Mouse (Mus musculus) MEL (cell line): ENCODE data around the gene Gm37240.

Source experiments
- CHD2 ChIP-seq: IDR thresholded peaks from 2 replicates; pipeline ENCODE4 v1.6.1; 2011; ENCODE audit warnings: low read length, improper control_type of control experiment
- CTCF ChIP-seq, 3 experiments: IDR thresholded peaks in 2 of 3; conservative IDR thresholded peaks in 1 of 3; 2 replicates each; pipeline ENCODE4 v1.5.1; 2011 to 2012; ENCODE audit warnings: low read length in 3 of 3, low read depth in 2 of 3, mild to moderate bottlenecking in 2 of 3, improper control_type of control experiment in 1 of 3, inconsistent platforms in 1 of 3, mixed read lengths in 1 of 3, moderate library complexity in 1 of 3; ENCODE audit not compliant: control insufficient read depth in 1 of 3, insufficient read depth in 1 of 3, poor library complexity in 1 of 3, severe bottlenecking in 1 of 3
- E2F4 ChIP-seq: IDR thresholded peaks from 2 replicates; pipeline ENCODE4 v1.6.1; 2011; ENCODE audit warnings: low read depth, low read length, improper control_type of control experiment, borderline replicate concordance
- EP300 ChIP-seq, 2 experiments: IDR thresholded peaks; 2 replicates each; pipeline ENCODE4 v1.6.1; 2011; ENCODE audit warnings: improper control_type of control experiment in 2 of 2, low read length in 2 of 2, low read depth in 1 of 2, mild to moderate bottlenecking in 1 of 2
- JUND ChIP-seq: IDR thresholded peaks from 2 replicates; pipeline ENCODE4 v1.6.1; 2011; ENCODE audit warnings: low read depth, mild to moderate bottlenecking, improper control_type of control experiment, low read length
- MAX ChIP-seq: IDR thresholded peaks from 2 replicates; pipeline ENCODE4 v1.6.1; 2011; ENCODE audit warnings: low read length, improper control_type of control experiment
- NRF1 ChIP-seq: IDR thresholded peaks from 2 replicates; pipeline ENCODE4 v1.6.1; 2014; ENCODE audit warnings: low read depth, mild to moderate bottlenecking, inconsistent platforms, low read length, improper control_type of control experiment, moderate library complexity; ENCODE audit not compliant: poor library complexity, insufficient read depth, severe bottlenecking
- POLR2A ChIP-seq, 2 experiments: IDR thresholded peaks; 2 replicates each; pipeline ENCODE4 v1.6.1; 2011 to 2012; ENCODE audit warnings: low read length in 2 of 2, mild to moderate bottlenecking in 2 of 2, control low read depth in 1 of 2, improper control_type of control experiment in 1 of 2, low read depth in 1 of 2, moderate library complexity in 1 of 2; ENCODE audit not compliant: control insufficient read depth in 1 of 2, insufficient read depth in 1 of 2, poor library complexity in 1 of 2
- POLR2AphosphoS5 ChIP-seq: IDR thresholded peaks from 2 replicates; pipeline ENCODE4 v1.6.1; 2012; ENCODE audit warnings: low read depth, borderline replicate concordance, mild to moderate bottlenecking, inconsistent platforms, low read length, moderate library complexity, mixed read lengths
- RAD21 ChIP-seq: IDR thresholded peaks from 2 replicates; pipeline ENCODE4 v1.6.1; 2011; ENCODE audit warnings: mild to moderate bottlenecking, low read depth, low read length, improper control_type of control experiment
- TAL1 ChIP-seq: IDR thresholded peaks from 2 replicates; pipeline ENCODE4 v1.6.1; 2012; ENCODE audit warnings: mild to moderate bottlenecking, inconsistent platforms, low read length, moderate library complexity, mixed read lengths
- TCF12 ChIP-seq: IDR thresholded peaks from 2 replicates; pipeline ENCODE4 v1.6.1; 2014; ENCODE audit warnings: low read depth, mild to moderate bottlenecking, inconsistent platforms, low read length, improper control_type of control experiment, moderate library complexity
- ZMIZ1 ChIP-seq: IDR thresholded peaks from 2 replicates; pipeline ENCODE4 v1.6.1; 2012; ENCODE audit warnings: low read depth, mild to moderate bottlenecking, inconsistent platforms, low read length, improper control_type of control experiment, moderate library complexity

GRCm38 (mm10) chr3:84555780-84556179 lies 1331.5 kb downstream of the Gm37240 start:
- TF ChIP-seq POLR2A (IDR thresholded peaks at IDR 0.05; ENCODE audit: control insufficient read depth in 1 of 2, insufficient read depth in 1 of 2, low read depth in 1 of 2, low read length in 2 of 2, poor library complexity in 1 of 2) (no peak), JUND (no peak), CTCF (IDR thresholded peaks at IDR 0.05 in 2 of 3, conservative IDR thresholded peaks at IDR 0.05 in 1 of 3; ENCODE audit: control insufficient read depth in 1 of 3, insufficient read depth in 1 of 3, low read depth in 2 of 3, low read length in 3 of 3, poor library complexity in 1 of 3, severe bottlenecking in 1 of 3) (no peak), TAL1 (no peak), CHD2 (no peak), NRF1 (no peak), EP300 (IDR thresholded peaks at IDR 0.05; ENCODE audit: low read depth in 1 of 2, low read length in 2 of 2) (no peak), POLR2AphosphoS5 (no peak), MAX (no peak), TCF12 (no peak), E2F4 (no peak), RAD21 (no peak), ZMIZ1 (no peak)
